Mouse (Mus musculus) erythroblast, embryonic 14.5 days (primary cell): ENCODE data around the gene Arfip1. TPM values are rescaled to one million over a fixed set of nuclear protein-coding genes. Genes with fewer than 3 reads are reported as not detected.
"Not testable (repeated sequence)": the region's sequence is repeated elsewhere in the genome, so short reads cannot be mapped to it uniquely, and the experiment has no call there.

Experiments
- H3K27me3 ChIP-seq: 2 replicates; pipeline ENCODE4 v1.6.1; 2012; ENCODE audit warnings: inconsistent platforms; ENCODE audit not compliant: control insufficient read depth
- H3K36me3 ChIP-seq: 2 replicates; pipeline ENCODE4 v1.6.1; 2012; ENCODE audit warnings: mild to moderate bottlenecking, inconsistent platforms; ENCODE audit not compliant: control insufficient read depth
- H3K4me1 ChIP-seq: 2 replicates; pipeline ENCODE4 v1.6.1; 2012; ENCODE audit warnings: inconsistent platforms; ENCODE audit not compliant: control insufficient read depth
- H3K4me3 ChIP-seq: replicated peaks from 2 replicates; pipeline ENCODE3; 2012; ENCODE audit warnings: moderate library complexity, mild to moderate bottlenecking, inconsistent platforms
- H3K9me3 ChIP-seq: 2 replicates; pipeline ENCODE4 v1.6.1; 2012; ENCODE audit warnings: low read length, inconsistent platforms, mixed read lengths; ENCODE audit not compliant: control insufficient read depth
- GATA1 ChIP-seq: IDR thresholded peaks from 2 replicates; pipeline ENCODE4 v1.6.1; 2012; ENCODE audit warnings: low read length, inconsistent platforms, mixed read lengths
- TAL1 ChIP-seq: IDR thresholded peaks from 3 replicates; pipeline ENCODE4 v1.6.1; 2012; ENCODE audit warnings: low read length, inconsistent platforms, mixed read lengths
- polyA plus RNA-seq: library from polyadenylated mRNA; stranded (reverse); fragments of >175 nt; gene quantifications from 2 replicates; pipeline ENCODE4 v1.2.3, GENCODE M21; 2012

Gene Arfip1
- polyA plus RNA-seq, 1 experiment = 0.10 TPM

- peaks cover 28% of the 10 kb centered on the region for H3K4me1 ChIP-seq
- no peak for TF ChIP-seq GATA1
- no peak for TF ChIP-seq TAL1
- H3K36me3 ChIP-seq = no peaks in the 10 kb centered on the region
- H3K9me3 ChIP-seq = no peaks in the 10 kb centered on the region
- peaks cover 52% of the 10 kb centered on the region for H3K27me3 ChIP-seq
- peak overlapping the region; percentile 81 for H3K4me3 ChIP-seq
These were observed 470 bp upstream of the Arfip1 start for GRCm38 (mm10) chr3:84582913-84583276.

DNA sequence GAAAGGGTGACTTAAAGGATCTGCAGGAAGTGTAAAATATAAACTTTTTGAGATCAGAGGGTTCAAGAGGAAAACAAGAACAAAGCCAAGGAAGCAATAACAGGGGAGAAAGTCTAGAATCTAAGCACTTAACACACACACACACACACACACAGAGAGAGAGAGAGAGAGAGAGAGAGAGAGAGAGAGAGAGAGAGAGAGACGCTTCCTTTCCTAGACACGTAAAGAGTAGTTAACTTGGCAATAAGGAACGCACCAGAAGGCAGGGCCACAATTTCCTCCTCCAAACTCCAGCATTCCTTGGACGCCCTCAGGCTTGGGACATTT lies 766 bp downstream of the Arfip1 start:
- H3K4me3 ChIP-seq = peak overlapping the region; percentile 81
- H3K27me3 ChIP-seq = peaks cover 50% of the 10 kb centered on the region
- H3K9me3 ChIP-seq = no peaks in the 10 kb centered on the region
- H3K36me3 ChIP-seq = no peaks in the 10 kb centered on the region
- TF ChIP-seq TAL1 = no peak
- H3K4me1 ChIP-seq = peaks cover 28% of the 10 kb centered on the region

DNA sequence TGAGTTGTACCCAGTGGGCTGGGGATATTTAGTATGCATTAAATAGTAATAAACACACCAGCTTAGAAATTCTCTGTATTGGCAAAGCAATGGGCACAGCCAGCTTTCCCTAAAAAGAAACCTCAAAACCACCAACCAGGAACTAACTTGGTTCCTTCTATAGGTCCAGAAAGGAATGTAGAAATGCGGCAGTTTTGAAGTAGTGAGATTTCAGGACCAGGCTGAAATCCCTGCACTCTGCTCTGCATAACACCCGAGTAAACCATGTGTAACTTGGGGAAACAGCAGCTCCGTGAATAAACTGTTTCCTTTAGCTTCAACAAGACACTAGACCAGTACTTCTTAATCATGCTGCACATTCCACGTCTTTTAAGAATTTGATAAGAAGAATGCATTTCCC lies 1.7 kb downstream of the Arfip1 start:
- H3K36me3 ChIP-seq = no peaks in the 10 kb centered on the region
- TF ChIP-seq GATA1 (no peak), TAL1 (no peak)
- peaks cover 45% of the 10 kb centered on the region for H3K27me3 ChIP-seq
- no peak overlapping the region for H3K4me3 ChIP-seq
- H3K9me3 ChIP-seq = no peaks in the 10 kb centered on the region
- H3K4me1 ChIP-seq = peaks cover 29% of the 10 kb centered on the region

GRCm38 (mm10) chr3:84570501-84570900 lies 11.9 kb downstream of the Arfip1 start:
- Histone ChIP-seq H3K4me1 (no peaks in the 10 kb centered on the region), H3K36me3 (no peaks in the 10 kb centered on the region), H3K4me3 (no peak overlapping the region), H3K9me3 (no peaks in the 10 kb centered on the region), H3K27me3 (no peaks in the 10 kb centered on the region)
- TF ChIP-seq GATA1 (no peak), TAL1 (no peak)

DNA sequence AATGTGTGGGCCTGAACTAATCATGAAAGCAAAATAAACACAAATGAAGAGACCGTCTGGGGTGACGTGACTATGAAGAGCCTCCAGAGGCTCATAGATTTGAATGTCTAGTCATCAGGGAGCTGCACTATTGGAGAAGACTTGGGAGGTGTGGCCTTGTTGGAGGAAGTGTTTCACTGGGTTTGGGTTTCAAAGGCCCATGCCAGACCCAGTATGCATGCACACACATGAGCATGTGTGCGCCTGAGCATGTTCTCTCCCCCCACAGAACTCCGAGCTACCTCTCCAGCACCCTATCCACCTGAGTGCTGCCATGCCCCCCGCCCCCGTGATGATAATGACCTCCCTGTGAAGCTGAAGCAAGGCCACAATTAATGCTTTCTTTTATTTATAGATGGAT lies 12.8 kb downstream of the Arfip1 start:
- no peak for TF ChIP-seq TAL1
- no peak overlapping the region for H3K4me3 ChIP-seq
- no peaks in the 10 kb centered on the region for H3K27me3 ChIP-seq
- H3K36me3 ChIP-seq = no peaks in the 10 kb centered on the region
- no peaks in the 10 kb centered on the region for H3K4me1 ChIP-seq
- H3K9me3 ChIP-seq = no peaks in the 10 kb centered on the region

GRCm38 (mm10) chr3:84568540-84568939 lies 13.9 kb downstream of the Arfip1 start:
- TF ChIP-seq GATA1 (no peak), TAL1 (no peak)

GRCm38 (mm10) chr3:84563415-84563814 lies 19.0 kb downstream of the Arfip1 start:
- TF ChIP-seq TAL1 (no peak), GATA1 (no peak)

More at GRCm38 (mm10) chr3:84568540-84568939, 13.9 kb downstream of the Arfip1 start:
- H3K4me1 ChIP-seq = peaks cover 2% of the 10 kb centered on the region
- H3K4me3 ChIP-seq = no peak overlapping the region
- no peaks in the 10 kb centered on the region for H3K9me3 ChIP-seq
- no peaks in the 10 kb centered on the region for H3K27me3 ChIP-seq
- no peaks in the 10 kb centered on the region for H3K36me3 ChIP-seq

DNA sequence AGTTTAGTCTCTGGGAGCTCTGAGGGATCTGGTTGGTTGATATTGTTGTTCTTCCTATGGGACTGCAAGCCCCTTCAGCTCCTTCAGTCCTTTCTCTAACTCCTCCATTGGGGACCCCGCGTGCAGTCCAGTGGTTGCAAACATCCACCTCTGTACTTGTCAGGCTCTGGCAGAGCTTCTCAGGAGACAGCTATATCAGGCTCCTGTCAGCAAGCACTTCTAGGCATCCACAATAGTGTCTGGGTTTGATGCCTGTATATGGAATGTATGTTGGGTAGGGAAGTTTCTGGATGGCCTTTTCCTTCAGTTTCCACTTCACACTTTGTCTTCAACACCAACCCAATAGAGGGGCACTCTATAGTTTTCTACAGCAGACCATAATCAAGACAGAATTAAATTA lies 19.5 kb downstream of the Arfip1 start:
- not testable (repeated sequence) for H3K9me3 ChIP-seq, H3K27me3 ChIP-seq, H3K4me3 ChIP-seq, H3K36me3 ChIP-seq, H3K4me1 ChIP-seq

More at GRCm38 (mm10) chr3:84563415-84563814, 19.0 kb downstream of the Arfip1 start:
- Histone ChIP-seq H3K4me3 (no peak overlapping the region), H3K27me3 (no peaks in the 10 kb centered on the region), H3K4me1 (peaks cover 4% of the 10 kb centered on the region), H3K36me3 (no peaks in the 10 kb centered on the region), H3K9me3 (no peaks in the 10 kb centered on the region)

DNA sequence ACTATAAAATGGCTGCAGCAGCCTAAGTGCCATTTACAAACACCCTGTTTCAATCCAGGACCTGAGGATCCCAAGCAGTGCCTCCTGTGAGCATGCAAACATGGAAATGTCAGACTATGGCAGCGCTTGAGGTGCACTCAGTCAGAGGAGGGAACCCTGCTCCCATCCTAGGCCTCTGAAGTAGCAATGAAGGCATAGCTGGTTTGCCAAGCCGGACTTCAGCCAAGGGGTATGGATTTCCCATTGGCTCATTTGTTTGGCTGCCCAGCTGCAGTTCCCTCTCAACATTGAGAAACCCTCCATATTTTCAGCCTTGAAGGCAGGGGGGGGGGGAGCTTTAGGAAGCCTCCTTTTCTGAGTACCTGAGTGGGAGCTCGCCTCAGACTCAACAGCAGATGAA lies 24.1 kb downstream of the Arfip1 start:
- Histone ChIP-seq H3K4me3 (no peak overlapping the region), H3K27me3 (no peaks in the 10 kb centered on the region), H3K36me3 (no peaks in the 10 kb centered on the region), H3K4me1 (peaks cover under 1% of the 10 kb centered on the region; the same call in 1 of the 2 replicates), H3K9me3 (no peaks in the 10 kb centered on the region)
- TF ChIP-seq TAL1 (no peak), GATA1 (no peak)

DNA sequence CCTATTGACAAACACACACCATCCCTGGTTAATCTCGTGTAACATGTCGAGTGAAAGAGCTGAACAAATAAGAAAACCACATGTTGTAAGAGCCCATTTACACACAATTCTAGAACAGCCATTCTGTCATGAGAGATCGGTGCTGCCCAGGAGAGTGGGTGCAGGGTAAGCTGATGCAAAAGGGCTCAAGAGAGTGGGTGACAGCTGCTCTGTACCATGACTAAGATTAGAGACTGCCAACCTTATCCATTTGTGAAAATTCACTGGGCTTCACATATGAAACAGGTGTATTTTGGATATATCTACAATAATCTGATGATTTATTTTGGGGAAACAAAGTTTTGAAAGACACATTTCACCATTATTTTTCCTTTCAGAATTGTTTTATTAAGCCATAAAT lies 26.6 kb downstream of the Arfip1 start:
- Histone ChIP-seq H3K4me1 (no peaks in the 10 kb centered on the region), H3K27me3 (no peaks in the 10 kb centered on the region), H3K36me3 (no peaks in the 10 kb centered on the region), H3K4me3 (no peak overlapping the region), H3K9me3 (no peaks in the 10 kb centered on the region)
- no peak for TF ChIP-seq TAL1
- no peak for TF ChIP-seq GATA1

GRCm38 (mm10) chr3:84547177-84547576 lies 35.2 kb downstream of the Arfip1 start:
- no peak for TF ChIP-seq TAL1
- no peak for TF ChIP-seq GATA1
- H3K4me3 ChIP-seq = no peak overlapping the region
- no peaks in the 10 kb centered on the region for H3K36me3 ChIP-seq
- H3K27me3 ChIP-seq = no peaks in the 10 kb centered on the region
- H3K4me1 ChIP-seq = peaks cover 3% of the 10 kb centered on the region; the same call in 1 of the 2 replicates
- H3K9me3 ChIP-seq = no peaks in the 10 kb centered on the region

GRCm38 (mm10) chr3:84542450-84542849 lies 40.0 kb downstream of the Arfip1 start:
- not testable (repeated sequence) for H3K27me3 ChIP-seq, H3K4me3 ChIP-seq, H3K36me3 ChIP-seq, H3K4me1 ChIP-seq, H3K9me3 ChIP-seq
